Mouse (Mus musculus) myocyte (in vitro differentiated cells): ENCODE data around the gene Ovca2. TPM values are rescaled to one million over a fixed set of nuclear protein-coding genes. Genes with fewer than 3 reads are reported as not detected.

Source experiments
- H3K27me3 ChIP-seq: one replicate; pipeline ENCODE4 v1.6.1; 2011; ENCODE audit not compliant: control insufficient read depth, insufficient read depth, insufficient read length
- H3K36me3 ChIP-seq: one replicate; pipeline ENCODE4 v1.6.1; 2011; ENCODE audit not compliant: control insufficient read depth, insufficient read depth
- H3K4me2 ChIP-seq: one replicate; pipeline ENCODE4 v1.6.1; 2011; ENCODE audit warnings: low read depth, control low read depth
- H3K4me3 ChIP-seq: one replicate; pipeline ENCODE4 v1.5.1; 2011; ENCODE audit warnings: mild to moderate bottlenecking, control low read depth, moderate library complexity
- H3K79me2 ChIP-seq: one replicate; pipeline ENCODE4 v1.6.1; 2011; ENCODE audit not compliant: control insufficient read depth, insufficient read depth
- H3ac ChIP-seq: one replicate; pipeline ENCODE4 v1.6.1; 2011; ENCODE audit not compliant: control insufficient read depth, insufficient read length
- CEBPB ChIP-seq: IDR thresholded peaks from 2 replicates; pipeline ENCODE4 v1.6.1; 2011; ENCODE audit warnings: mild to moderate bottlenecking, moderate library complexity; ENCODE audit not compliant: poor library complexity, insufficient read depth, severe bottlenecking
- E2F4 ChIP-seq: IDR thresholded peaks from one replicate; pipeline ENCODE4 v1.6.1; 2011; ENCODE audit warnings: mild to moderate bottlenecking, control low read depth, moderate library complexity; ENCODE audit not compliant: insufficient read depth
- MAX ChIP-seq: IDR thresholded peaks from one replicate; pipeline ENCODE4 v1.6.1; 2011; ENCODE audit warnings: low read depth, mild to moderate bottlenecking, control low read depth
- MYOD1 ChIP-seq, 3 experiments: IDR thresholded peaks; one replicate each; pipeline ENCODE4 v1.6.1; 2011; ENCODE audit warnings: control low read depth in 2 of 3, low read depth in 2 of 3, mild to moderate bottlenecking in 2 of 3, moderate library complexity in 1 of 3; ENCODE audit not compliant: insufficient read length in 2 of 3, control insufficient read depth in 1 of 3
- MYOG ChIP-seq, 3 experiments: IDR thresholded peaks; one replicate each; pipeline ENCODE4 v1.6.1; 2011; ENCODE audit warnings: control low read depth in 2 of 3, low read depth in 2 of 3, mild to moderate bottlenecking in 2 of 3; ENCODE audit not compliant: insufficient read length in 2 of 3, control insufficient read depth in 1 of 3, insufficient read depth in 1 of 3
- POLR2A ChIP-seq: IDR thresholded peaks from one replicate; pipeline ENCODE4 v1.6.1; 2011; ENCODE audit warnings: low read depth, mild to moderate bottlenecking, control low read depth, moderate library complexity; ENCODE audit not compliant: insufficient read length
- POLR2AphosphoS2 ChIP-seq: IDR thresholded peaks from one replicate; pipeline ENCODE4 v1.6.1; 2011; ENCODE audit warnings: low read depth, control low read depth; ENCODE audit not compliant: insufficient read length
- REST ChIP-seq: IDR thresholded peaks from one replicate; pipeline ENCODE4 v1.6.1; 2011; ENCODE audit warnings: mild to moderate bottlenecking, control low read depth, moderate library complexity; ENCODE audit not compliant: insufficient read depth, insufficient read length
- SRF ChIP-seq: IDR thresholded peaks from one replicate; pipeline ENCODE4 v1.6.1; 2011; ENCODE audit warnings: low read depth; ENCODE audit not compliant: control insufficient read depth, insufficient read length
- TCF12 ChIP-seq: IDR thresholded peaks from one replicate; pipeline ENCODE4 v1.6.1; 2011; ENCODE audit warnings: mild to moderate bottlenecking, control low read depth; ENCODE audit not compliant: poor library complexity, insufficient read depth, severe bottlenecking
- TCF3 ChIP-seq: IDR thresholded peaks from one replicate; pipeline ENCODE4 v1.6.1; 2011; ENCODE audit warnings: low read depth, control low read depth; ENCODE audit not compliant: insufficient read length
- USF1 ChIP-seq: IDR thresholded peaks from one replicate; pipeline ENCODE4 v1.6.1; 2011; ENCODE audit warnings: low read depth, mild to moderate bottlenecking, control low read depth, moderate library complexity
- polyA plus RNA-seq: library from polyadenylated mRNA; unstranded; fragments of >200 nt; fragmentation: generic; extraction: Trizol; gene quantifications from one replicate; pipeline ENCODE4 v1.2.1, GENCODE M21; 2012; ENCODE audit warnings: missing spikeins

Gene Ovca2
- polyA plus RNA-seq, 1 experiment: 12.2 TPM

GRCm38 (mm10) chr11:75136666-75137398, 41.8 kb downstream of the Ovca2 start:
- Histone ChIP-seq H3K27me3 (no peaks in the 10 kb centered on the region), H3K4me3 (no peak overlapping the region)
- TF ChIP-seq TCF12: no peak
- no peak for TF ChIP-seq CEBPB
- TF ChIP-seq SRF: no peak
- no peak for TF ChIP-seq MYOD1 (IDR thresholded peaks at IDR 0.05; ENCODE audit: control insufficient read depth in 1 of 3, insufficient read length in 2 of 3, low read depth in 2 of 3)
- TF ChIP-seq REST: no peak
- no peak for TF ChIP-seq MAX
- TF ChIP-seq E2F4: no peak
- TF ChIP-seq TCF3: no peak
- TF ChIP-seq POLR2AphosphoS2: no peak
- TF ChIP-seq POLR2A: no peak
- no peak for TF ChIP-seq USF1
- no peak for TF ChIP-seq MYOG (IDR thresholded peaks at IDR 0.05; ENCODE audit: control insufficient read depth in 1 of 3, insufficient read depth in 1 of 3, insufficient read length in 2 of 3, low read depth in 2 of 3)

GRCm38 (mm10) chr11:75135358-75135757, 43.3 kb downstream of the Ovca2 start:
- TF ChIP-seq USF1 (no peak), MYOD1 (IDR thresholded peaks at IDR 0.05; ENCODE audit: control insufficient read depth in 1 of 3, insufficient read length in 2 of 3, low read depth in 2 of 3) (no peak), POLR2A (no peak), TCF12 (no peak), CEBPB (no peak), POLR2AphosphoS2 (no peak), TCF3 (no peak), MAX (no peak), SRF (no peak), MYOG (IDR thresholded peaks at IDR 0.05; ENCODE audit: control insufficient read depth in 1 of 3, insufficient read depth in 1 of 3, insufficient read length in 2 of 3, low read depth in 2 of 3) (no peak), E2F4 (no peak), REST (no peak)
- Histone ChIP-seq H3ac (no peak overlapping the region), H3K36me3 (no peaks in the 10 kb centered on the region), H3K4me2 (no peak overlapping the region), H3K27me3 (no peaks in the 10 kb centered on the region), H3K4me3 (no peak overlapping the region), H3K79me2 (no peaks in the 10 kb centered on the region)

More at GRCm38 (mm10) chr11:75136666-75137398, 41.8 kb downstream of the Ovca2 start:
- no peaks in the 10 kb centered on the region for H3K36me3 ChIP-seq
- H3K4me2 ChIP-seq: no peak overlapping the region
- no peak overlapping the region for H3ac ChIP-seq
- H3K79me2 ChIP-seq: no peaks in the 10 kb centered on the region

- no peak overlapping the region for H3K4me2 ChIP-seq
- no peaks in the 10 kb centered on the region for H3K79me2 ChIP-seq
- no peaks in the 10 kb centered on the region for H3K36me3 ChIP-seq
- TF ChIP-seq MYOG (IDR thresholded peaks at IDR 0.05; ENCODE audit: control insufficient read depth in 1 of 3, insufficient read depth in 1 of 3, insufficient read length in 2 of 3, low read depth in 2 of 3) (no peak), E2F4 (no peak), TCF12 (no peak), REST (no peak), USF1 (no peak), MYOD1 (IDR thresholded peaks at IDR 0.05; ENCODE audit: control insufficient read depth in 1 of 3, insufficient read length in 2 of 3, low read depth in 2 of 3) (no peak), MAX (no peak), POLR2AphosphoS2 (no peak), POLR2A (no peak), TCF3 (no peak), CEBPB (no peak)
- H3ac ChIP-seq: no peak overlapping the region
- H3K27me3 ChIP-seq: no peaks in the 10 kb centered on the region
- no peak overlapping the region for H3K4me3 ChIP-seq
Measured at GRCm38 (mm10) chr11:75134485-75135068, 44.1 kb downstream of the Ovca2 start.

- Histone ChIP-seq H3K27me3 (no peaks in the 10 kb centered on the region), H3K36me3 (no peaks in the 10 kb centered on the region), H3K4me2 (no peak overlapping the region), H3K79me2 (no peaks in the 10 kb centered on the region), H3ac (no peak overlapping the region), H3K4me3 (no peak overlapping the region)
- TF ChIP-seq SRF (no peak), USF1 (no peak), E2F4 (no peak), TCF3 (no peak), CEBPB (no peak), POLR2AphosphoS2 (no peak), MAX (no peak), TCF12 (no peak), POLR2A (no peak), REST (no peak), MYOD1 (IDR thresholded peaks at IDR 0.05; ENCODE audit: control insufficient read depth in 1 of 3, insufficient read length in 2 of 3, low read depth in 2 of 3) (no peak), MYOG (IDR thresholded peaks at IDR 0.05; ENCODE audit: control insufficient read depth in 1 of 3, insufficient read depth in 1 of 3, insufficient read length in 2 of 3, low read depth in 2 of 3) (no peak)
Measured at GRCm38 (mm10) chr11:75133951-75134350, 44.7 kb downstream of the Ovca2 start.
